Mouse (Mus musculus) neutrophil, adult 5-6 weeks (primary cell): ENCODE data around the gene Pnma3. TPM values are rescaled to one million over a fixed set of nuclear protein-coding genes. Genes with fewer than 3 reads are reported as not detected.
A peak's percentile ranks its signal among the peaks of the same experiment; 100 is the strongest.
"Not testable (repeated sequence)": the region's sequence is repeated elsewhere in the genome, so short reads cannot be mapped to it uniquely, and the experiment has no call there.

Source experiments
- ATAC-seq: fragments of 151-379, 151-347 bp; 2 replicates; pipeline ENCODE4 v1.8.0; 2017; ENCODE audit warnings: mild to moderate bottlenecking, moderate TSS enrichment; ENCODE audit not compliant: insufficient number of reproducible peaks, poor library complexity, low FRiP score, severe bottlenecking; ENCODE audit errors: extremely low read depth
- total RNA-seq: library from RNA; stranded (forward); fragments of 200-1000 nt; gene quantifications from 2 replicates; pipeline ENCODE4 v1.2.3, GENCODE M21; 2017

Pnma3 gene
- total RNA-seq, result not detected in 2 replicates

- no peak for ATAC-seq
Measured at GRCm38 (mm10) chrX:73064415-73064793, at the start of gene Pnma3. TSS of gene Pnma3 (plus strand) at chrX:73064787.

- ATAC-seq, result no peak
Measured at GRCm38 (mm10) chrX:73037003-73037402, 27.6 kb upstream of the Pnma3 start, which contains the start of gene Pnma5. TSS of gene Pnma5 (minus strand) at chrX:73037103.

- no peak for ATAC-seq
Measured at GRCm38 (mm10) chrX:73038831-73039230, 25.8 kb upstream of the Pnma3 start.

- ATAC-seq, result no peak
Measured at GRCm38 (mm10) chrX:73039666-73040065, 24.9 kb upstream of the Pnma3 start.

GRCm38 (mm10) chrX:73053860-73054563, 10.6 kb upstream of the Pnma3 start:
- peak; percentile 97 for ATAC-seq

GRCm38 (mm10) chrX:73061528-73061927, 3.1 kb upstream of the Pnma3 start:
- ATAC-seq, result no peak

- ATAC-seq, result no peak
Measured at GRCm38 (mm10) chrX:73062323-73062722, 2.3 kb upstream of the Pnma3 start.

GRCm38 (mm10) chrX:73063512-73064414, 824 bp upstream of the Pnma3 start:
- no peak for ATAC-seq

- not testable (repeated sequence) for ATAC-seq
Measured at GRCm38 (mm10) chrX:73066765-73067312, 2.3 kb downstream of the Pnma3 start.

- ATAC-seq, result not testable (repeated sequence)
Measured at GRCm38 (mm10) chrX:73082267-73083055, 17.9 kb downstream of the Pnma3 start, which contains the start of gene Xlr4a. TSS of gene Xlr4a (minus strand) at chrX:73082478.

GRCm38 (mm10) chrX:73096941-73097508, 32.4 kb downstream of the Pnma3 start, which contains the start of gene Xlr3a:
TSS of gene Xlr3a (minus strand) at chrX:73097095.
- not testable (repeated sequence) for ATAC-seq

GRCm38 (mm10) chrX:73116747-73117146, 52.2 kb downstream of the Pnma3 start, which contains the start of gene Gm14685:
TSS of gene Gm14685 (plus strand) at chrX:73117047.
- ATAC-seq, result not testable (repeated sequence)

Other genes with a start within 250 kb of the Pnma3 start
- not detected in 2 replicates for gene Gabrq, start 239.6 kb upstream of the Pnma3 start, total RNA-seq
- 43.0 and 52.5 TPM in 2 replicates for gene Cetn2, start 146.4 kb upstream of the Pnma3 start, total RNA-seq
- 6.9 and 7.9 TPM in 2 replicates for gene Nsdhl, start 146.2 kb upstream of the Pnma3 start, total RNA-seq
- gene Zfp185, start 77.4 kb upstream of the Pnma3 start, total RNA-seq, result 0.70 and 1.2 TPM in 2 replicates
- not detected in 2 replicates for gene Pnma5, start 27.7 kb upstream of the Pnma3 start, total RNA-seq
- 14.2 and 15.1 TPM in 2 replicates for gene Xlr4a, start 17.7 kb downstream of the Pnma3 start, total RNA-seq
- gene Xlr3a, start 32.3 kb downstream of the Pnma3 start, total RNA-seq, result 1.2 and 2.1 TPM in 2 replicates
- not detected in 2 replicates for gene Gm14685, start 52.3 kb downstream of the Pnma3 start, total RNA-seq
- gene Xlr5b, start 84.0 kb downstream of the Pnma3 start, total RNA-seq, result not detected in 2 replicates
- not detected in 2 replicates for gene DXBay18, start 84.7 kb downstream of the Pnma3 start, total RNA-seq
- gene Spin2d, start 112.2 kb downstream of the Pnma3 start, total RNA-seq, result not detected in 2 replicates
- gene Xlr3b, start 127.4 kb downstream of the Pnma3 start, total RNA-seq, result 10.7 and 12.6 TPM in 2 replicates
- gene Xlr4b, start 149.5 kb downstream of the Pnma3 start, total RNA-seq, result 58.9 and 71.6 TPM in 2 replicates
- 5.0 and 5.4 TPM in 2 replicates for gene F8a, start 163.5 kb downstream of the Pnma3 start, total RNA-seq
- 11.1 and 24.4 TPM in 2 replicates for gene Xlr4c, start 178.3 kb downstream of the Pnma3 start, total RNA-seq
- gene Xlr3c, start 200.6 kb downstream of the Pnma3 start, total RNA-seq, result not detected in 2 replicates
- gene Xlr5a, start 228.2 kb downstream of the Pnma3 start, total RNA-seq, result not detected in 2 replicates
- gene Xlr5c, start 228.2 kb downstream of the Pnma3 start, total RNA-seq, result not detected in 2 replicates